Mouse (Mus musculus) stomach, embryonic 16.5 days (tissue): Measurements from ENCODE around the gene Sft2d2. TPM values are rescaled to one million over a fixed set of nuclear protein-coding genes. Genes with fewer than 3 reads are reported as not detected.

ENCODE experiments used
- ATAC-seq: fragments of 200-750 bp; cut with Nextera tagmentation; 2 replicates; pipeline ENCODE4 v1.8.0; 2017; ENCODE audit warnings: moderate number of reproducible peaks, moderate TSS enrichment; ENCODE audit not compliant: insufficient read depth, low FRiP score
- H3K27ac ChIP-seq: fragments of 300-500 bp; sonication (generic); 2 replicates; pipeline ENCODE4 v1.5.1; 2014; ENCODE audit warnings: low read length
- H3K27me3 ChIP-seq: fragments of 300-500 bp; sonication (generic); 2 replicates; pipeline ENCODE4 v1.6.1; 2014; ENCODE audit warnings: low read length, control low read depth, mixed read lengths; ENCODE audit not compliant: control insufficient read depth, insufficient read depth
- H3K36me3 ChIP-seq: fragments of 300-500 bp; sonication (generic); 2 replicates; pipeline ENCODE4 v1.6.1; 2014; ENCODE audit warnings: low read length; ENCODE audit not compliant: control insufficient read depth, insufficient read depth
- H3K4me1 ChIP-seq: fragments of 300-500 bp; sonication (generic); 2 replicates; pipeline ENCODE4 v1.6.1; 2014; ENCODE audit warnings: low read length, control low read depth, mixed read lengths; ENCODE audit not compliant: control insufficient read depth, insufficient read depth
- H3K4me2 ChIP-seq: fragments of 300-500 bp; sonication (generic); 2 replicates; pipeline ENCODE4 v1.6.1; 2014; ENCODE audit warnings: low read depth, low read length, mixed read lengths
- H3K4me3 ChIP-seq: fragments of 300-500 bp; sonication (generic); replicated peaks from 2 replicates; pipeline ENCODE4 v1.5.1; 2014; ENCODE audit warnings: mild to moderate bottlenecking, low read length
- H3K9ac ChIP-seq: fragments of 300-500 bp; sonication (generic); 2 replicates; pipeline ENCODE4 v1.6.1; 2014; ENCODE audit warnings: low read length
- H3K9me3 ChIP-seq: fragments of 300-500 bp; sonication (generic); replicated peaks from 2 replicates; pipeline ENCODE4 v1.6.1; 2016; ENCODE audit warnings: low read length, control low read depth; ENCODE audit not compliant: control insufficient read depth
- WGBS: fragments of 180-500 bp; shearing (Covaris S2); extraction: QIAGEN DNeasy Blood & Tissue Kit; methylation state at CpG from one replicate; pipeline ENCODE4 v1.1.7; 2014; 5-methylcytosine and 5-hydroxymethylcytosine counted together
- polyA plus RNA-seq: library from polyadenylated mRNA; unstranded; fragments of >200 nt; fragmentation: Nextera tagmentation; extraction: Ambion mirVana; gene quantifications from 2 replicates; pipeline ENCODE4 v1.2.1, GENCODE M21; 2015

The Sft2d2 gene
- polyA plus RNA-seq, 1 experiment from 2014 or later = 31.4 TPM

DNA sequence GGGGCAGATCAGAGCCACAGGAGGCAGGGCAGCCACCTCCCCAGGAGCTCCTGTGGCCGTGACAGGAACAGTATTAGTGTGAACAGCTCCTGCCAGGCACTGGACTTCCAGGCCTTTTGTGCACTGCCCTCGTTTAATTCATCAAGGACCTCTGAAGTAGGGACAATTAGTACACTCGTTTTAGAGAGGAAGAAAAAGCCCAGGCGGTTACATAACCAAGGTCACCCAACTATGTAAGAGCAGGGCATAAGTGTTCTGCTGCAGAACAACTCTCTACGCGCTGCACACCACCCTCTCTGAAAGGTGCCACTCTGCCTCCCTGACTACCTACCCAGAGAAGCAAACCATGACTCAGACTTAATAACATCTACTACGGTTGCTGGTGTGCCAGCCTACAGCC is 9.1 kb downstream of the Sft2d2 start:
- no peak overlapping the region for H3K4me3 ChIP-seq
- no peaks in the 10 kb centered on the region for H3K9me3 ChIP-seq
- H3K4me1 ChIP-seq = 0 out of 2 replicates have a peak, but pooled peaks cover 3% of the 10 kb centered on the region
- 0 out of 2 replicates have a peak, but pooled peaks cover 8% of the 10 kb centered on the region for H3K36me3 ChIP-seq
- no peak overlapping the region for H3K27ac ChIP-seq
- no peak overlapping the region for H3K4me2 ChIP-seq
- WGBS = 69% methylated on average over 7 of the region's 7 CpGs
- no peak for ATAC-seq
- H3K27me3 ChIP-seq = no peaks in the 10 kb centered on the region
- H3K9ac ChIP-seq = no peak overlapping the region

GRCm38 (mm10) chr1:165184178-165184577 is 10.1 kb downstream of the Sft2d2 start:
- Histone ChIP-seq H3K4me3 (no peak overlapping the region), H3K9me3 (no peaks in the 10 kb centered on the region), H3K4me2 (no peak overlapping the region), H3K4me1 (0 out of 2 replicates have a peak, but pooled peaks cover 2% of the 10 kb centered on the region), H3K36me3 (0 out of 2 replicates have a peak, but pooled peaks cover 8% of the 10 kb centered on the region), H3K27me3 (no peaks in the 10 kb centered on the region), H3K9ac (no peak overlapping the region), H3K27ac (no peak overlapping the region)
- no peak for ATAC-seq
- WGBS = 82% methylated on average over 3 of the region's 3 CpGs

GRCm38 (mm10) chr1:165183400-165183799 is 10.8 kb downstream of the Sft2d2 start:
- Histone ChIP-seq H3K9me3 (no peaks in the 10 kb centered on the region), H3K27me3 (no peaks in the 10 kb centered on the region), H3K4me2 (no peak overlapping the region), H3K9ac (no peak overlapping the region), H3K36me3 (0 out of 2 replicates have a peak, but pooled peaks cover 8% of the 10 kb centered on the region), H3K4me1 (no peaks in the 10 kb centered on the region), H3K27ac (no peak overlapping the region), H3K4me3 (no peak overlapping the region)
- 69% methylated on average over 6 of the region's 6 CpGs for WGBS
- ATAC-seq = no peak

DNA sequence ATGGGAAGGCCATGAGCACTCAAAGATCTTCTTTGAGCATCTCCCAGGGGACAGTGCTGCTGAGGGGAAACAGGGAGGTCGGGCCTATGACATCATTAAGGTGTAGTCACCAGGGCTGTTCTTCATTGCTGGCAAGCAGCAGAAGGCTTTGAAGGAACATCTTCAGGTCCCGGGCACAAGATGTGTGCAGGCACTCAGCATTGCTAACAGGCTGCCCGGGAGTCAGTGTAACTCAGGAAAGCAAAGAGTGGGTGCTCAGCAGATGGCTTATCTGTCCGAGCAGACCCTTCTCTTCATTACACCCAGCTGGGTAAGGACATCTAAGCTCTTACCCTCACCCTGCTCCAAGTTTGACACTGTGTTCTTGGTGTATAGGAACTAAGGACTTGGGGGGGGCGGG is 14.9 kb downstream of the Sft2d2 start:
- Histone ChIP-seq H3K9ac (no peak overlapping the region), H3K4me2 (no peak overlapping the region), H3K36me3 (0 out of 2 replicates have a peak, but pooled peaks cover 8% of the 10 kb centered on the region), H3K4me3 (no peak overlapping the region), H3K9me3 (no peaks in the 10 kb centered on the region), H3K27me3 (no peaks in the 10 kb centered on the region), H3K4me1 (no peaks in the 10 kb centered on the region), H3K27ac (no peak overlapping the region)
- 91% methylated on average over 5 of the region's 5 CpGs for WGBS
- no peak for ATAC-seq

GRCm38 (mm10) chr1:165178075-165178474 is 16.2 kb downstream of the Sft2d2 start:
- H3K36me3 ChIP-seq = 0 out of 2 replicates have a peak, but pooled peaks cover 8% of the 10 kb centered on the region
- H3K4me1 ChIP-seq = no peaks in the 10 kb centered on the region
- H3K27me3 ChIP-seq = no peaks in the 10 kb centered on the region
- WGBS = 56% methylated on average over 6 of the region's 6 CpGs
- H3K9me3 ChIP-seq = no peaks in the 10 kb centered on the region
- no peak overlapping the region for H3K4me2 ChIP-seq
- no peak overlapping the region for H3K4me3 ChIP-seq
- no peak overlapping the region for H3K9ac ChIP-seq
- H3K27ac ChIP-seq = no peak overlapping the region
- 0 out of 2 replicates have a peak, but pooled peaks have one; percentile 13 for ATAC-seq

- no peak overlapping the region for H3K9ac ChIP-seq
- H3K4me3 ChIP-seq = no peak overlapping the region
- no peaks in the 10 kb centered on the region for H3K36me3 ChIP-seq
- H3K4me1 ChIP-seq = no peaks in the 10 kb centered on the region
- H3K9me3 ChIP-seq = no peaks in the 10 kb centered on the region
- H3K27me3 ChIP-seq = no peaks in the 10 kb centered on the region
- no peak overlapping the region; the same call in 1 of the 2 replicates for H3K27ac ChIP-seq
- 59% methylated on average over 6 of the region's 9 CpGs for WGBS
- peak; percentile 29; the same call in 1 of the 2 replicates for ATAC-seq
- H3K4me2 ChIP-seq = no peak overlapping the region
These were observed 20.1 kb downstream of the Sft2d2 start for GRCm38 (mm10) chr1:165174059-165174616.

- Histone ChIP-seq H3K9ac (no peak overlapping the region), H3K27me3 (no peaks in the 10 kb centered on the region), H3K4me1 (no peaks in the 10 kb centered on the region), H3K4me2 (no peak overlapping the region), H3K9me3 (no peaks in the 10 kb centered on the region), H3K27ac (no peak overlapping the region), H3K36me3 (no peaks in the 10 kb centered on the region), H3K4me3 (no peak overlapping the region)
- 87% methylated on average over 7 of the region's 8 CpGs for WGBS
- ATAC-seq = no peak
These were observed 23.0 kb downstream of the Sft2d2 start for GRCm38 (mm10) chr1:165171277-165171676.

GRCm38 (mm10) chr1:165170157-165170556 is 24.1 kb downstream of the Sft2d2 start:
- WGBS = 70% methylated on average over 5 of the region's 5 CpGs
- Histone ChIP-seq H3K4me1 (no peaks in the 10 kb centered on the region), H3K4me2 (no peak overlapping the region), H3K9me3 (no peaks in the 10 kb centered on the region), H3K36me3 (no peaks in the 10 kb centered on the region), H3K27me3 (no peaks in the 10 kb centered on the region), H3K27ac (no peak overlapping the region), H3K4me3 (no peak overlapping the region), H3K9ac (no peak overlapping the region)
- ATAC-seq = no peak

GRCm38 (mm10) chr1:165169462-165169861 is 24.8 kb downstream of the Sft2d2 start:
- Histone ChIP-seq H3K36me3 (no peaks in the 10 kb centered on the region), H3K4me2 (no peak overlapping the region), H3K27ac (no peak overlapping the region), H3K27me3 (no peaks in the 10 kb centered on the region), H3K9ac (no peak overlapping the region), H3K4me3 (no peak overlapping the region), H3K4me1 (no peaks in the 10 kb centered on the region), H3K9me3 (no peaks in the 10 kb centered on the region)
- no peak for ATAC-seq
- WGBS = 68% methylated on average over 3 of the region's 3 CpGs
